Mouse (Mus musculus) thymus, adult 2 months (tissue): ENCODE results near the gene Dst. TPM values are rescaled to one million over a fixed set of nuclear protein-coding genes. Genes with fewer than 3 reads are reported as not detected.

Experiments used
- DNase-seq: peaks from one replicate; pipeline ENCODE4 v3.0.0; 2021
- H3K27ac ChIP-seq: fragments of 200-500 bp; 2 replicates; pipeline ENCODE4 v1.5.1; 2012; ENCODE audit warnings: low read length, control low read depth; ENCODE audit not compliant: control insufficient read depth, insufficient read depth
- H3K27me3 ChIP-seq: fragments of 200-500 bp; 2 replicates; pipeline ENCODE4 v1.6.1; 2012; ENCODE audit warnings: mild to moderate bottlenecking, low read length, moderate library complexity, mixed read lengths; ENCODE audit not compliant: control insufficient read depth, insufficient read depth
- H3K36me3 ChIP-seq: fragments of 200-500 bp; 2 replicates; pipeline ENCODE4 v1.6.1; 2012; ENCODE audit warnings: mild to moderate bottlenecking, low read length, moderate library complexity; ENCODE audit not compliant: control insufficient read depth, insufficient read depth
- H3K4me1 ChIP-seq: fragments of 200-500 bp; replicated peaks from 2 replicates; pipeline ENCODE4 v1.6.1; 2012; ENCODE audit warnings: low read length; ENCODE audit not compliant: control insufficient read depth, insufficient read depth
- H3K4me3 ChIP-seq: fragments of 200-500 bp; 2 replicates; pipeline ENCODE4 v1.5.1; 2012; ENCODE audit warnings: mild to moderate bottlenecking, low read length, control low read depth, moderate library complexity; ENCODE audit not compliant: control insufficient read depth, insufficient read depth
- CTCF ChIP-seq: fragments of 200-500 bp; IDR thresholded peaks from 2 replicates; pipeline ENCODE4 v1.5.1; 2012; ENCODE audit warnings: mild to moderate bottlenecking, control low read depth, low read length, moderate library complexity, borderline replicate concordance; ENCODE audit not compliant: control insufficient read depth, poor library complexity, insufficient read depth; ENCODE audit errors: extremely low read depth
- POLR2A ChIP-seq: fragments of 200-500 bp; IDR thresholded peaks from 2 replicates; pipeline ENCODE4 v1.6.1; 2012; ENCODE audit warnings: mild to moderate bottlenecking, low read length, control low read depth, moderate library complexity; ENCODE audit not compliant: control insufficient read depth, poor library complexity, insufficient read depth; ENCODE audit errors: extremely low read depth
- WGBS: fragments of 180-500 bp; shearing (Covaris S2); methylation state at CpG from one replicate; pipeline ENCODE4 v1.1.7; 2018; 5-methylcytosine and 5-hydroxymethylcytosine counted together
- polyA plus RNA-seq: library from polyadenylated mRNA; depleted of rRNA; stranded (reverse); fragments of >200 nt; gene quantifications from 2 replicates; pipeline ENCODE4 v1.2.3, GENCODE M21; 2012

Gene Dst
- polyA plus RNA-seq, 1 experiment, result 24.2 TPM

- 92% methylated on average over 12 of the region's 12 CpGs for WGBS
- Histone ChIP-seq H3K27me3 (no peaks in the 10 kb centered on the region), H3K4me3 (no peak overlapping the region), H3K4me1 (no peaks in the 10 kb centered on the region; the same call in 1 of the 2 replicates), H3K36me3 (no peaks in the 10 kb centered on the region), H3K27ac (no peak overlapping the region)
- DNase-seq, result no peak
- TF ChIP-seq CTCF, result no peak
- no peak for TF ChIP-seq POLR2A
These were observed 38.8 kb downstream of the Dst start for GRCm38 (mm10) chr1:33946601-33947395.

GRCm38 (mm10) chr1:33947838-33948237, 39.8 kb downstream of the Dst start:
- no peak for TF ChIP-seq CTCF
- TF ChIP-seq POLR2A, result no peak
- no peaks in the 10 kb centered on the region for H3K4me1 ChIP-seq
- H3K4me3 ChIP-seq, result no peak overlapping the region
- H3K27me3 ChIP-seq, result no peaks in the 10 kb centered on the region
- DNase-seq, result no peak
- no peaks in the 10 kb centered on the region for H3K36me3 ChIP-seq
- no peak overlapping the region for H3K27ac ChIP-seq
- 96% methylated on average over 6 of the region's 6 CpGs for WGBS

- no peak for TF ChIP-seq POLR2A
- no peak for TF ChIP-seq CTCF
- WGBS, result 96% methylated on average over 5 of the region's 5 CpGs
- H3K36me3 ChIP-seq, result no peaks in the 10 kb centered on the region
- no peak overlapping the region for H3K4me3 ChIP-seq
- DNase-seq, result no peak
- H3K4me1 ChIP-seq, result no peaks in the 10 kb centered on the region
- no peaks in the 10 kb centered on the region for H3K27me3 ChIP-seq
- no peak overlapping the region for H3K27ac ChIP-seq
These were observed 40.5 kb downstream of the Dst start for GRCm38 (mm10) chr1:33948511-33948910.

GRCm38 (mm10) chr1:33955626-33956025, 47.6 kb downstream of the Dst start:
- H3K27me3 ChIP-seq, result no peaks in the 10 kb centered on the region
- no peak overlapping the region for H3K27ac ChIP-seq
- no peak for TF ChIP-seq CTCF
- no peak for TF ChIP-seq POLR2A
- no peaks in the 10 kb centered on the region for H3K36me3 ChIP-seq
- DNase-seq, result no peak
- H3K4me3 ChIP-seq, result no peak overlapping the region
- H3K4me1 ChIP-seq, result no peaks in the 10 kb centered on the region
- 97% methylated on average over 6 of the region's 6 CpGs for WGBS

- Histone ChIP-seq H3K27ac (no peak overlapping the region), H3K27me3 (no peaks in the 10 kb centered on the region), H3K36me3 (no peaks in the 10 kb centered on the region), H3K4me1 (no peaks in the 10 kb centered on the region), H3K4me3 (no peak overlapping the region)
- DNase-seq, result no peak
- TF ChIP-seq POLR2A, result no peak
- TF ChIP-seq CTCF, result no peak
- 90% methylated on average over 8 of the region's 8 CpGs for WGBS
These were observed 52.4 kb downstream of the Dst start for GRCm38 (mm10) chr1:33960439-33960838.

GRCm38 (mm10) chr1:33964643-33965042, 56.6 kb downstream of the Dst start:
- peak; percentile 17 for DNase-seq
- H3K36me3 ChIP-seq, result no peaks in the 10 kb centered on the region
- H3K4me1 ChIP-seq, result no peaks in the 10 kb centered on the region
- H3K4me3 ChIP-seq, result no peak overlapping the region
- H3K27ac ChIP-seq, result no peak overlapping the region
- WGBS, result 28% methylated on average over 5 of the region's 5 CpGs
- no peak for TF ChIP-seq POLR2A
- no peak for TF ChIP-seq CTCF
- no peaks in the 10 kb centered on the region for H3K27me3 ChIP-seq

- H3K27me3 ChIP-seq, result no peaks in the 10 kb centered on the region
- 91% methylated on average over 4 of the region's 4 CpGs for WGBS
- no peak for TF ChIP-seq CTCF
- TF ChIP-seq POLR2A, result no peak
- no peak overlapping the region for H3K4me3 ChIP-seq
- H3K36me3 ChIP-seq, result no peaks in the 10 kb centered on the region
- H3K27ac ChIP-seq, result no peak overlapping the region
- no peaks in the 10 kb centered on the region for H3K4me1 ChIP-seq
- DNase-seq, result no peak
These were observed 57.8 kb downstream of the Dst start for GRCm38 (mm10) chr1:33965824-33966223.

- 24% methylated on average over 6 of the region's 6 CpGs for WGBS
These were observed 58.3 kb downstream of the Dst start for GRCm38 (mm10) chr1:33966328-33966727.

More at GRCm38 (mm10) chr1:33966328-33966727, 58.3 kb downstream of the Dst start:
- Histone ChIP-seq H3K4me1 (no peaks in the 10 kb centered on the region), H3K27ac (no peak overlapping the region), H3K36me3 (no peaks in the 10 kb centered on the region), H3K27me3 (no peaks in the 10 kb centered on the region), H3K4me3 (no peak overlapping the region)
- DNase-seq, result peak; percentile 8
- TF ChIP-seq POLR2A (no peak), CTCF (no peak)
